Mouse (Mus musculus): ENCODE results near the gene Crybb3.
A peak's percentile ranks its signal among the peaks of the same experiment; 100 is the strongest.

The Crybb3 gene

DNA sequence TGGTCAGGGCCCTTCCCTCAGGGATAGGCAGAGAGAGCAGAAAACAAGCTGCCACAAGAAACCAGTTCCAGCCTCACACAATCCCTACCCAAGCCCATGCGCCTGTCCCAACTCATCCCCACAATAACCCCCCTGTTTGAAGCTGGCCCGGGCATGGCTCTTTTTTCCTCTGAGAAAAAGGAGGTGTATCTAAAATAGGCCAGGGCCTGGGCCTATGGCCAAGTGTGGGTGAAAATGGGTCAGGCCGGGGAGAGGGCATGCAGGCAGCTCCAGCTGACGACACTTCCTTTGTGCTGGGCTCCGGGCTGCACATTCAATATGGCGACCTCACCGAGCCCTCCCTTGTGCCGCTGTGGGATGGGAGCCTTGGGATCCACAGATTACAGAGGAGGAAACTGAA is 37.9 kb downstream of the Crybb3 start:
- DNase-seq, result peak; percentile 97

GRCm38 (mm10) chr5:113041567-113042071 is 39.8 kb downstream of the Crybb3 start:
- peak; percentile 98 for DNase-seq

- DNase-seq, result peak; percentile 67
These were observed 40.6 kb downstream of the Crybb3 start for GRCm38 (mm10) chr5:113040776-113041175.

DNA sequence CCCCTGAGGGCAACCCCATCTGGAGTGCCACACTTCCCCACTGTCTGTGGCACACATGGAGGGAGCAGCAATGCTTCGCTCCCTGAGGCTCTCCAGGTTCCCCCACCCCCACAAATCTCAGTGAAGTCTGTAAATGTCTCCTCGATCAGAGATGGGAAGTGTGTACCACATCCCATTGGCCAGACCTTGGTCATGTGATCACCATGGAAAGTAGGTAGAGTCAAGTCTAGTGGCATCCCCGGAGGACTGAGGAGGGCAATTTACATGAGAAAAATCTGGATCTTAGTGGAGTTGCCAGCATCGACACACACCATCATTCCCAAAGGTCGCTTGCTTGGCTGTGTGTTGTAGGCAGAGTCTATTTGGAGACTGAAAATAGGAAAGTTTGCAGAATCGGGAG is 42.8 kb downstream of the Crybb3 start:
- peak; percentile 35 for DNase-seq

- DNase-seq, result peak; percentile 58
These were observed 46.0 kb downstream of the Crybb3 start for GRCm38 (mm10) chr5:113035094-113036047.

DNA sequence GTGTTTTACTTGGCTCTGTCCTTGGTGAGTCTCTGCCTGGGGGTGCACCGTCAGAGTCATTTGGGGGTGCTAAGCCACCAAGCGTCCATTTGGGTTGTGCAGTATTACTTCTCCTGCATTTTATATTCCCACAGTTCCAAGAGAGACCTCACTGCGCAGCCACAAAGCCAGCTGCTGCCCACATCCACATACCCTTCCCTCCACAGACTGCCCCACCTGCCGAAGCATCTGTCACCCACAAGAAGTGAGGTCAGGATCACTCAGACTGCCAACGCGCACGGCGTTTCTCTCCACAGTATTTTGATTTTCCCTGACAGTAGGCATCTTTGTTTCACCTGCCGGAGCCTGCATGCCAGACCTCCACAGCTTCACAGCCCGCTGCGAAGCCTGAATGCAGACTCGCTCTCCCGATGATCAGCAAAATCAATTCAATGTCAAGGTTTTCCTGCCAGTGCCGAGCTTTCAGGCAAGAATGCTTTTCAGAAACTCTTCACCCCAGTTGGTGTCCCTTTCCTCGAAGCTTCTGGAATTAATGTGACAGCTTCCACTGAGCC is 50.1 kb downstream of the Crybb3 start:
- DNase-seq, result no peak

DNA sequence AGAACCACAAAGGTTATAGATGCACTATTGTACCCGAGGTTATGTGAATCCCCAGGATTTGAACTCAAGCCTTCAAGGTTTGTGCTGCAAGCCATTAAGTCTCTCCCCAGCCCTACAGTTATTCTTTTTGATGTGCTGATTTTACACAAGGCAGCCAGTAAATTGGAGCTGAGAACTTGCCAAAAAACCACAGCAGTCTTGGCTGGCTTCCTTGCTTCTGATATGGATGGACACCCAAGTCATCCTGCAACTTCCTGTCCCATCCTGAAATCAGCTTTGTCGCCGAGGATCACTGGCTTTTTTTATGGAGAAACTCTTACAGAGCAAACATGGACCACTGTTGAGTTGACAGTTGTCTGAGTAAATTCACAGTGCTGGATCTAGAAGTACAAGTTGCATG is 51.3 kb downstream of the Crybb3 start:
- no peak for DNase-seq

- DNase-seq, result no peak
These were observed 54.7 kb downstream of the Crybb3 start for GRCm38 (mm10) chr5:113026706-113027105.

All from cerebellum, adult 9-11 months (tissue).